Mouse (Mus musculus) C2C12 (cell line): ENCODE data around the gene Pard3.

Experiments
- CTCF ChIP-seq: IDR thresholded peaks from one replicate; pipeline ENCODE4 v1.5.1; 2011; ENCODE audit not compliant: control insufficient read depth, insufficient read depth, insufficient read length
- MAX ChIP-seq: IDR thresholded peaks from one replicate; pipeline ENCODE4 v1.6.1; 2011; ENCODE audit warnings: mild to moderate bottlenecking, control low read depth

- TF ChIP-seq CTCF, result no peak
- TF ChIP-seq MAX, result no peak
Observed at GRCm38 (mm10) chr8:127284462-127285216, 220.9 kb downstream of the Pard3 start.
